Mouse (Mus musculus): ENCODE data around the gene Myoc. TPM values are rescaled to one million over a fixed set of nuclear protein-coding genes. Genes with fewer than 3 reads are reported as not detected.
A peak's percentile ranks its signal among the peaks of the same experiment; 100 is the strongest.

The Myoc gene
- polyA plus RNA-seq, 1 experiment from 2014 or later, result not detected

- Histone ChIP-seq H3K36me3 (ENCODE audit: control insufficient read depth, insufficient read depth, low read length) (no peaks in the 10 kb centered on the region), H3K9ac (ENCODE audit: low read depth, low read length) (no peak overlapping the region), H3K27ac (ENCODE audit: low read depth, low read length) (no peak overlapping the region), H3K4me1 (ENCODE audit: control insufficient read depth, insufficient read depth, low read length) (no peaks in the 10 kb centered on the region), H3K4me2 (peak overlapping the region; percentile 77), H3K9me3 (replicated peaks; ENCODE audit: control insufficient read depth, low read length) (no peaks in the 10 kb centered on the region), H3K27me3 (ENCODE audit: control insufficient read depth, insufficient read depth, low read length) (no peaks in the 10 kb centered on the region), H3K4me3 (ENCODE audit: low read depth, low read length) (peak overlapping the region; percentile 34)
- peak; percentile 93 for ATAC-seq (replicated peaks; ENCODE audit: insufficient number of reproducible peaks, low FRiP score, low TSS enrichment)
- 17% methylated on average over 10 of the region's 10 CpGs for WGBS (ENCODE audit: insufficient replicate concordance)
Measured at GRCm38 (mm10) chr1:162664826-162665475, 26.0 kb downstream of the Myoc start.

GRCm38 (mm10) chr1:162665486-162666174, 26.7 kb downstream of the Myoc start:
- WGBS (ENCODE audit: insufficient replicate concordance), result 3% methylated on average over 11 of the region's 11 CpGs
- peak overlapping the region; percentile 34 for H3K4me3 ChIP-seq (ENCODE audit: low read depth, low read length)
- no peaks in the 10 kb centered on the region for H3K9me3 ChIP-seq (replicated peaks; ENCODE audit: control insufficient read depth, low read length)
- peak overlapping the region; percentile 63 for H3K9ac ChIP-seq (ENCODE audit: low read depth, low read length)
- no peaks in the 10 kb centered on the region for H3K27me3 ChIP-seq (ENCODE audit: control insufficient read depth, insufficient read depth, low read length)
- H3K36me3 ChIP-seq (ENCODE audit: control insufficient read depth, insufficient read depth, low read length), result no peaks in the 10 kb centered on the region
- H3K4me1 ChIP-seq (ENCODE audit: control insufficient read depth, insufficient read depth, low read length), result no peaks in the 10 kb centered on the region
- peak overlapping the region; percentile 77 for H3K4me2 ChIP-seq
- no peak overlapping the region for H3K27ac ChIP-seq (ENCODE audit: low read depth, low read length)
- ATAC-seq (replicated peaks; ENCODE audit: insufficient number of reproducible peaks, low FRiP score, low TSS enrichment), result peak; percentile 82

- Histone ChIP-seq H3K9me3 (replicated peaks; ENCODE audit: control insufficient read depth, low read length) (no peaks in the 10 kb centered on the region), H3K36me3 (ENCODE audit: control insufficient read depth, insufficient read depth, low read length) (peaks cover 25% of the 10 kb centered on the region), H3K4me3 (ENCODE audit: low read depth, low read length) (no peak overlapping the region), H3K27me3 (ENCODE audit: control insufficient read depth, insufficient read depth, low read length) (no peaks in the 10 kb centered on the region), H3K9ac (ENCODE audit: low read depth, low read length) (no peak overlapping the region), H3K4me2 (no peak overlapping the region), H3K4me1 (ENCODE audit: control insufficient read depth, insufficient read depth, low read length) (no peaks in the 10 kb centered on the region), H3K27ac (ENCODE audit: low read depth, low read length) (no peak overlapping the region)
- 93% methylated on average over 2 of the region's 2 CpGs for WGBS (ENCODE audit: insufficient replicate concordance)
- ATAC-seq (replicated peaks; ENCODE audit: insufficient number of reproducible peaks, low FRiP score, low TSS enrichment), result no peak
Measured at GRCm38 (mm10) chr1:162693721-162694120, 54.8 kb downstream of the Myoc start.

GRCm38 (mm10) chr1:162697866-162698265, 58.9 kb downstream of the Myoc start:
- H3K4me2 ChIP-seq, result no peak overlapping the region
- no peaks in the 10 kb centered on the region for H3K4me1 ChIP-seq (ENCODE audit: control insufficient read depth, insufficient read depth, low read length)
- no peak for ATAC-seq (replicated peaks; ENCODE audit: insufficient number of reproducible peaks, low FRiP score, low TSS enrichment)
- H3K36me3 ChIP-seq (ENCODE audit: control insufficient read depth, insufficient read depth, low read length), result peaks cover 33% of the 10 kb centered on the region
- H3K9me3 ChIP-seq (replicated peaks; ENCODE audit: control insufficient read depth, low read length), result no peaks in the 10 kb centered on the region
- no peak overlapping the region for H3K27ac ChIP-seq (ENCODE audit: low read depth, low read length)
- 93% methylated on average over 6 of the region's 6 CpGs for WGBS (ENCODE audit: insufficient replicate concordance)
- no peaks in the 10 kb centered on the region for H3K27me3 ChIP-seq (ENCODE audit: control insufficient read depth, insufficient read depth, low read length)
- no peak overlapping the region for H3K9ac ChIP-seq (ENCODE audit: low read depth, low read length)
- H3K4me3 ChIP-seq (ENCODE audit: low read depth, low read length), result no peak overlapping the region

Small RNA genes lying within 50 kb of the gene (microRNA-seq; reads per million reads assigned to microRNA genes)
- gene Gm27616 (ENCODE audit: borderline number of aligned reads), result not detected

Other genes starting within 250 kb of the Myoc start
- gene Dnm3, start 161.1 kb upstream of the Myoc start, polyA plus RNA-seq (2014; fragmentation: Nextera tagmentation; extraction: Ambion mirVana), result 1.5 and 2.3 TPM in 2 replicates
- gene Mettl13, start 90.6 kb upstream of the Myoc start, polyA plus RNA-seq (2014; fragmentation: Nextera tagmentation; extraction: Ambion mirVana), result 8.1 and 8.8 TPM in 2 replicates
- 37.7 and 39.9 TPM in 2 replicates for gene Vamp4, start 68.6 kb upstream of the Myoc start, polyA plus RNA-seq (2014; fragmentation: Nextera tagmentation; extraction: Ambion mirVana)
- not detected in 2 replicates for gene Myocos, start 19.1 kb downstream of the Myoc start, polyA plus RNA-seq (2014; fragmentation: Nextera tagmentation; extraction: Ambion mirVana)
- 84.2 and 109 TPM in 2 replicates for gene Prrc2c, start 101.4 kb downstream of the Myoc start, polyA plus RNA-seq (2014; fragmentation: Nextera tagmentation; extraction: Ambion mirVana)
- gene Fmo4, start 174.8 kb downstream of the Myoc start, polyA plus RNA-seq (2014; fragmentation: Nextera tagmentation; extraction: Ambion mirVana), result not detected in 2 replicates
- gene Fmo1, start 227.5 kb downstream of the Myoc start, polyA plus RNA-seq (2014; fragmentation: Nextera tagmentation; extraction: Ambion mirVana), result 1.8 TPM in 2 replicates